Mouse (Mus musculus) G1E (cell line): ENCODE measurements around the gene Ctla4. TPM values are rescaled to one million over a fixed set of nuclear protein-coding genes. Genes with fewer than 3 reads are reported as not detected.

Experiments used
- ATAC-seq: 2 replicates; pipeline ENCODE4 v1.8.0; 2016; ENCODE audit warnings: mild to moderate bottlenecking; ENCODE audit not compliant: insufficient number of reproducible peaks, poor library complexity, low FRiP score, severe bottlenecking; ENCODE audit errors: extremely low read depth
- DNase-seq: peaks from one replicate; pipeline ENCODE4 v3.0.0; 2012; ENCODE audit warnings: low spot score
- H3K27me3 ChIP-seq: 2 replicates; pipeline ENCODE4 v1.6.1; 2012; ENCODE audit warnings: mild to moderate bottlenecking, low read length, inconsistent platforms; ENCODE audit not compliant: insufficient read depth
- H3K36me3 ChIP-seq: replicated peaks from 2 replicates; pipeline ENCODE3; 2012; ENCODE audit warnings: mild to moderate bottlenecking, inconsistent platforms
- H3K4me1 ChIP-seq: 2 replicates; pipeline ENCODE4 v1.6.1; 2012; ENCODE audit warnings: low read depth, low read length, inconsistent platforms, mixed read lengths; ENCODE audit not compliant: insufficient read depth
- H3K4me3 ChIP-seq: 2 replicates; pipeline ENCODE4 v1.5.1; 2012; ENCODE audit warnings: low read depth, mild to moderate bottlenecking, inconsistent platforms, low read length, moderate library complexity, mixed read lengths
- H3K9me3 ChIP-seq: replicated peaks from 2 replicates; pipeline ENCODE4 v1.6.1; 2012; ENCODE audit warnings: inconsistent platforms
- CTCF ChIP-seq: IDR thresholded peaks from 2 replicates; pipeline ENCODE4 v1.5.1; 2012; ENCODE audit warnings: low read depth, low read length, inconsistent platforms, mixed read lengths
- GATA1 ChIP-seq: IDR thresholded peaks from 2 replicates; pipeline ENCODE4 v1.6.1; 2012; ENCODE audit warnings: borderline replicate concordance, low read length, inconsistent platforms, mixed read lengths
- GATA2 ChIP-seq: IDR thresholded peaks from 2 replicates; pipeline ENCODE4 v1.6.1; 2012; ENCODE audit warnings: low read depth, low read length, inconsistent platforms, borderline replicate concordance
- POLR2AphosphoS5 ChIP-seq: IDR thresholded peaks from 2 replicates; pipeline ENCODE4 v1.6.1; 2012; ENCODE audit warnings: low read depth, low read length, inconsistent platforms; ENCODE audit not compliant: insufficient replicate concordance
- TAL1 ChIP-seq: conservative IDR thresholded peaks from 2 replicates; pipeline ENCODE4 v1.6.1; 2012; ENCODE audit warnings: low read depth, low read length, inconsistent platforms, mixed read lengths
- polyA plus RNA-seq: library from polyadenylated mRNA; stranded (reverse); fragments of >175 nt; gene quantifications from 2 replicates; pipeline ENCODE4 v1.2.3, GENCODE M21; 2012
- total RNA-seq, 2 experiments: library from RNA; stranded (forward) in 1 of 2; stranded (reverse) in 1 of 2; fragments of 200-1000 nt in 1 of 2; fragments of >200 nt in 1 of 2; fragmentation: Nextera tagmentation in 1 of 2; gene quantifications; 2 replicates each; pipeline ENCODE4 v1.2.3; 2014 to 2017

Ctla4 gene
- total and polyA plus RNA-seq, 3 experiments: 0.11 TPM; not detected in 2

GRCm38 (mm10) chr1:60851041-60851781, 35.6 kb upstream of the Ctla4 start:
- Histone ChIP-seq H3K4me3 (no peak overlapping the region), H3K9me3 (no peaks in the 10 kb centered on the region), H3K4me1 (no peaks in the 10 kb centered on the region; the same call in 1 of the 2 replicates), H3K27me3 (peaks cover 8% of the 10 kb centered on the region), H3K36me3 (no peaks in the 10 kb centered on the region)
- ATAC-seq: no peak
- no peak for DNase-seq
- TF ChIP-seq TAL1: no peak
- no peak for TF ChIP-seq POLR2AphosphoS5
- TF ChIP-seq CTCF: no peak
- TF ChIP-seq GATA2: no peak
- no peak for TF ChIP-seq GATA1

- H3K4me3 ChIP-seq: no peak overlapping the region
- no peaks in the 10 kb centered on the region; the same call in 1 of the 2 replicates for H3K4me1 ChIP-seq
- DNase-seq (no peak), ATAC-seq (no peak)
- no peak for TF ChIP-seq TAL1
- TF ChIP-seq GATA2: no peak
- TF ChIP-seq POLR2AphosphoS5: no peak
- no peaks in the 10 kb centered on the region for H3K36me3 ChIP-seq
- H3K9me3 ChIP-seq: no peaks in the 10 kb centered on the region
- H3K27me3 ChIP-seq: peaks cover 8% of the 10 kb centered on the region; the same call in 1 of the 2 replicates
Measured at GRCm38 (mm10) chr1:60852075-60852769, 34.6 kb upstream of the Ctla4 start.

- DNase-seq (no peak), ATAC-seq (no peak)
- H3K4me1 ChIP-seq: peaks cover 4% of the 10 kb centered on the region
- no peak overlapping the region for H3K4me3 ChIP-seq
- H3K36me3 ChIP-seq: no peaks in the 10 kb centered on the region
- H3K9me3 ChIP-seq: no peaks in the 10 kb centered on the region
- TF ChIP-seq GATA1 (no peak), GATA2 (no peak)
- peaks cover 8% of the 10 kb centered on the region; the same call in 1 of the 2 replicates for H3K27me3 ChIP-seq
Measured at GRCm38 (mm10) chr1:60852770-60853147, 34.0 kb upstream of the Ctla4 start.

- DNase-seq: no peak
- Histone ChIP-seq H3K4me3 (no peak overlapping the region), H3K9me3 (no peaks in the 10 kb centered on the region), H3K27me3 (peaks cover 8% of the 10 kb centered on the region; the same call in 1 of the 2 replicates), H3K4me1 (peaks cover 6% of the 10 kb centered on the region), H3K36me3 (no peaks in the 10 kb centered on the region)
- no peak for ATAC-seq
- TF ChIP-seq GATA2 (no peak), GATA1 (no peak), TAL1 (no peak), POLR2AphosphoS5 (no peak), CTCF (no peak)
Measured at GRCm38 (mm10) chr1:60853330-60853956, 33.4 kb upstream of the Ctla4 start.

GRCm38 (mm10) chr1:60853991-60854390, 32.8 kb upstream of the Ctla4 start:
- Histone ChIP-seq H3K36me3 (no peaks in the 10 kb centered on the region), H3K4me3 (no peak overlapping the region), H3K9me3 (no peaks in the 10 kb centered on the region), H3K27me3 (peaks cover 8% of the 10 kb centered on the region; the same call in 1 of the 2 replicates), H3K4me1 (peaks cover 6% of the 10 kb centered on the region)
- DNase-seq: no peak
- ATAC-seq: no peak
- TF ChIP-seq GATA1 (no peak), GATA2 (no peak), TAL1 (no peak), CTCF (no peak), POLR2AphosphoS5 (no peak)
